Mouse (Mus musculus) urinary bladder, postnatal 25 days (tissue): Measurements from ENCODE around the gene Slc30a9.

Experiments
- DNase-seq: peaks from one replicate; pipeline ENCODE4 v3.0.0; 2022; ENCODE audit warnings: low spot score

The Slc30a9 gene

GRCm38 (mm10) chr5:67312522-67312851, 5.7 kb downstream of the Slc30a9 start:
- DNase-seq, result no peak

- no peak for DNase-seq
Measured at GRCm38 (mm10) chr5:67321656-67322268, 15.0 kb downstream of the Slc30a9 start.

GRCm38 (mm10) chr5:67324032-67324431, 17.3 kb downstream of the Slc30a9 start:
- no peak for DNase-seq

GRCm38 (mm10) chr5:67340811-67341210, 34.1 kb downstream of the Slc30a9 start:
- DNase-seq, result no peak

GRCm38 (mm10) chr5:67347060-67347459, 40.3 kb downstream of the Slc30a9 start:
- DNase-seq, result no peak

- no peak for DNase-seq
Measured at GRCm38 (mm10) chr5:67348949-67349348, 42.2 kb downstream of the Slc30a9 start.

- no peak for DNase-seq
Measured at GRCm38 (mm10) chr5:67362316-67362715, 55.6 kb downstream of the Slc30a9 start.

GRCm38 (mm10) chr5:67362931-67363330, 56.2 kb downstream of the Slc30a9 start:
- no peak for DNase-seq

- no peak for DNase-seq
Measured at GRCm38 (mm10) chr5:67377044-67377621, 70.4 kb downstream of the Slc30a9 start.

- no peak for DNase-seq
Measured at GRCm38 (mm10) chr5:67381690-67382089, 74.9 kb downstream of the Slc30a9 start.

- no peak for DNase-seq
Measured at GRCm38 (mm10) chr5:67382556-67382955, 75.8 kb downstream of the Slc30a9 start.

GRCm38 (mm10) chr5:67393951-67394350, 87.2 kb downstream of the Slc30a9 start:
- no peak for DNase-seq

GRCm38 (mm10) chr5:67395211-67395851, 88.6 kb downstream of the Slc30a9 start:
- no peak for DNase-seq

- DNase-seq, result no peak
Measured at GRCm38 (mm10) chr5:67397186-67397585, 90.4 kb downstream of the Slc30a9 start.

- no peak for DNase-seq
Measured at GRCm38 (mm10) chr5:67399876-67400607, 93.3 kb downstream of the Slc30a9 start.

GRCm38 (mm10) chr5:67400608-67401480, 94.1 kb downstream of the Slc30a9 start:
- no peak for DNase-seq

- no peak for DNase-seq
Measured at GRCm38 (mm10) chr5:67401612-67402011, 94.9 kb downstream of the Slc30a9 start.

- DNase-seq, result no peak
Measured at GRCm38 (mm10) chr5:67404380-67404779, 97.6 kb downstream of the Slc30a9 start.

GRCm38 (mm10) chr5:67404919-67405318, 98.2 kb downstream of the Slc30a9 start:
- DNase-seq, result no peak
